Mouse (Mus musculus) liver, embryonic 14.5 days (tissue): ENCODE measurements around the gene Scnn1b.

Experiments
- CTCF ChIP-seq: IDR thresholded peaks from 2 replicates; pipeline ENCODE4 v1.5.1; 2016; ENCODE audit warnings: antibody characterized with exemption, low read depth, control low read depth
- EP300 ChIP-seq: IDR thresholded peaks from 2 replicates; pipeline ENCODE4 v1.6.1; 2016; ENCODE audit warnings: antibody characterized with exemption, low read depth

GRCm38 (mm10) chr7:121828481-121828880 lies 36.4 kb upstream of the Scnn1b start:
- TF ChIP-seq CTCF (no peak), EP300 (no peak)
